Mouse (Mus musculus) urinary bladder, adult 2 months (tissue): ENCODE data around the gene Gm19684. TPM values are rescaled to one million over a fixed set of nuclear protein-coding genes. Genes with fewer than 3 reads are reported as not detected.
"Not testable (repeated sequence)": the region's sequence is repeated elsewhere in the genome, so short reads cannot be mapped to it uniquely, and the experiment has no call there.

ENCODE experiments used
- DNase-seq: peaks from one replicate; pipeline ENCODE4 v3.0.0; 2022; ENCODE audit warnings: low spot score
- polyA plus RNA-seq: library from polyadenylated mRNA; depleted of rRNA; stranded (reverse); fragments of >200 nt; gene quantifications from 2 replicates; pipeline ENCODE4 v1.2.3, GENCODE M21; 2012; rRNA removed

Gm19684 gene
- polyA plus RNA-seq, 1 experiment = 0.12 TPM

- not testable (repeated sequence) for DNase-seq
Observed at GRCm38 (mm10) chr17:36176132-36176531, 54.7 kb downstream of the Gm19684 start.

GRCm38 (mm10) chr17:36178938-36179337 lies 57.5 kb downstream of the Gm19684 start:
- not testable (repeated sequence) for DNase-seq

Other genes starting within 250 kb of the Gm19684 start
- gene Dhx16, start 241.9 kb upstream of the Gm19684 start, polyA plus RNA-seq = 53.4 and 57.7 TPM in 2 replicates
- gene 2310061I04Rik, start 224.2 kb upstream of the Gm19684 start, polyA plus RNA-seq = 29.6 and 35.9 TPM in 2 replicates
- 45.9 and 58.8 TPM in 2 replicates for gene Atat1, start 211.6 kb upstream of the Gm19684 start, polyA plus RNA-seq
- 77.9 and 90.8 TPM in 2 replicates for gene Mrps18b, start 205.3 kb upstream of the Gm19684 start, polyA plus RNA-seq
- 25.8 and 26.0 TPM in 2 replicates for gene Ppp1r10, start 205.2 kb upstream of the Gm19684 start, polyA plus RNA-seq
- gene Abcf1, start 151.9 kb upstream of the Gm19684 start, polyA plus RNA-seq = 58.4 and 74.6 TPM in 2 replicates
- gene Gnl1, start 141.8 kb upstream of the Gm19684 start, polyA plus RNA-seq = 28.5 and 39.5 TPM in 2 replicates
- gene Prr3, start 141.4 kb upstream of the Gm19684 start, polyA plus RNA-seq = 22.2 and 23.7 TPM in 2 replicates
- gene H2-T24, start 101.1 kb upstream of the Gm19684 start, polyA plus RNA-seq = 1.5 and 2.0 TPM in 2 replicates
- gene H2-T23, start 88.8 kb upstream of the Gm19684 start, polyA plus RNA-seq = 189 and 190 TPM in 2 replicates
- 66.8 and 76.7 TPM in 2 replicates for gene H2-T22, start 78.9 kb upstream of the Gm19684 start, polyA plus RNA-seq
- gene Gm6034, start 78.7 kb upstream of the Gm19684 start, polyA plus RNA-seq = 0.06 TPM in 1 of 2 replicates, not detected in the other
- 0.09 and 0.14 TPM in 2 replicates for gene Gm11127, start 63.3 kb upstream of the Gm19684 start, polyA plus RNA-seq
- not detected in 2 replicates for gene Gm7030, start 7.7 kb downstream of the Gm19684 start, polyA plus RNA-seq
- 0.04 TPM in 1 of 2 replicates, not detected in the other for gene Gm8909, start 46.9 kb downstream of the Gm19684 start, polyA plus RNA-seq
- gene H2-T3, start 68.6 kb downstream of the Gm19684 start, polyA plus RNA-seq = 0.03 TPM in 1 of 2 replicates, not detected in the other
- 59.0 and 76.1 TPM in 2 replicates for gene Rpp21, start 136.4 kb downstream of the Gm19684 start, polyA plus RNA-seq
- gene Trim39, start 150.6 kb downstream of the Gm19684 start, polyA plus RNA-seq = 23.9 and 26.8 TPM in 2 replicates
- gene H2-M10.2, start 164.8 kb downstream of the Gm19684 start, polyA plus RNA-seq = not detected in 2 replicates
- not detected in 2 replicates for gene H2-M10.1, start 204.5 kb downstream of the Gm19684 start, polyA plus RNA-seq
- not detected in 2 replicates for gene H2-M10.3, start 246.7 kb downstream of the Gm19684 start, polyA plus RNA-seq